Mouse (Mus musculus) liver, embryonic 15.5 days (tissue): ENCODE measurements at regions not wholly inside any gene's neighbourhood (a gene's known extent, or its start where the extent isn't known, plus 50 kb on each side); places are given as distances from the start of the nearest gene placed in this dataset.

Experiments used
- ATAC-seq: fragments of 200-750 bp; cut with Nextera tagmentation; 2 replicates; pipeline ENCODE4 v1.8.0; 2017; ENCODE audit warnings: moderate number of reproducible peaks, mild to moderate bottlenecking, moderate library complexity; ENCODE audit not compliant: insufficient read depth
- H3K27ac ChIP-seq: fragments of 300-500 bp; sonication (generic); replicated peaks from 2 replicates; pipeline ENCODE4 v1.5.1; 2015; ENCODE audit warnings: mild to moderate bottlenecking, inconsistent platforms
- H3K27me3 ChIP-seq: fragments of 300-500 bp; sonication (generic); 2 replicates; pipeline ENCODE4 v1.6.1; 2015; ENCODE audit warnings: mild to moderate bottlenecking, inconsistent platforms
- H3K36me3 ChIP-seq: fragments of 300-500 bp; sonication (generic); replicated peaks from 2 replicates; pipeline ENCODE4 v1.6.1; 2015; ENCODE audit warnings: moderate library complexity, mild to moderate bottlenecking, inconsistent platforms
- H3K4me1 ChIP-seq: fragments of 300-500 bp; sonication (generic); replicated peaks from 2 replicates; pipeline ENCODE4 v1.6.1; 2015; ENCODE audit warnings: inconsistent platforms
- H3K4me2 ChIP-seq: fragments of 300-500 bp; sonication (generic); 2 replicates; pipeline ENCODE4 v1.6.1; 2015; ENCODE audit warnings: moderate library complexity, mild to moderate bottlenecking, inconsistent platforms
- H3K4me3 ChIP-seq: fragments of 300-500 bp; sonication (generic); replicated peaks from 2 replicates; pipeline ENCODE4 v1.5.1; 2015; ENCODE audit warnings: mild to moderate bottlenecking, inconsistent platforms
- H3K9ac ChIP-seq: fragments of 300-500 bp; sonication (generic); 2 replicates; pipeline ENCODE4 v1.6.1; 2015; ENCODE audit warnings: moderate library complexity, mild to moderate bottlenecking, inconsistent platforms
- H3K9me3 ChIP-seq: fragments of 300-500 bp; sonication (generic); replicated peaks from 2 replicates; pipeline ENCODE4 v1.6.1; 2016; ENCODE audit warnings: inconsistent platforms
- WGBS: fragments of 180-500 bp; shearing (Covaris S2); methylation state at CpG from one replicate; pipeline ENCODE4 v1.1.7; 2015; ENCODE audit warnings: mixed read lengths; ENCODE audit not compliant: insufficient replicate concordance; 5-methylcytosine and 5-hydroxymethylcytosine counted together

DNA sequence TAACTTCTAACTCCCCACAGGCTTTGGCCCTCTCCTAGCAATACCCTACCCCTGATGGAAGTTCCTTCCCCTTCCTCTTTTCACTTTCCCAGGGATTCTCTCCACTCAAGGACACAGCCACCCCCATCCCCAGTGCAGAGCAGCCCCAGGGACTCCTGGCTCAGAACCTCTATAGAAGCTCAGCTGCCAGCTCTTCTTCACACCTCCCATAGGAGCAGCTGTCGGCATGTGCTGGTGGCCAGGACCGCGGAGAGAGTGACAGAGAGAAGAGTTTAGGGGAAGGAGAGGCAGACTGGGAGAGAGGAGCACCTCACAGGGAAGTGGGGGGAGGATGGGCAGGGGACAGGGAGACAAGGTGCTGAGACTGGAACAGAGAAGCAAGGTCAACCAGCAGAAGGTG lies 199.8 kb upstream of the Csf3r start:
- 19% methylated on average over 3 of the region's 3 CpGs for WGBS
- Histone ChIP-seq H3K27me3 (no peaks in the 10 kb centered on the region), H3K36me3 (no peaks in the 10 kb centered on the region), H3K27ac (no peak overlapping the region), H3K4me2 (no peak overlapping the region), H3K9ac (no peak overlapping the region), H3K4me3 (no peak overlapping the region), H3K4me1 (no peaks in the 10 kb centered on the region), H3K9me3 (no peaks in the 10 kb centered on the region)
- no peak for ATAC-seq

DNA sequence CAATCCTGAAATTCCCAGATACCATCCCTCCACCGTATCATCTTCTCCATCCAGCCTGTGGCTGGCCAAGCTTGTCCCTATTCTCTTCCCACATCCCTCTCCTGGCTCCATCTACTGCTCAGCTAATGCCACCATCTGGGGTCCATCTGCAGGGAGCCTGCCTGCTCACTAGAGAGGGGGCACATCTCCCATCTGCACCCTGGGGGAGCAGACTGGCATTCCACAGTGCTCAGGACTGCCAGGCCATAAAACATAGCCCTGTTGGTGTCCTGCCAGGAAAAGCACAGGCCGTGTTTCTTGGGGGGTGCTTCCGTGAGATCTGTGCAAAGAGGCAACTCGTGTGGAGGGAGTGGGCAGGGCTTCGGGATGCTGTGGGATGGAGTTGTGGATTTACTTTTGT lies 197.9 kb upstream of the Csf3r start:
- H3K27me3 ChIP-seq: no peaks in the 10 kb centered on the region
- 51% methylated on average over 5 of the region's 5 CpGs for WGBS
- no peak overlapping the region for H3K4me2 ChIP-seq
- no peak overlapping the region for H3K4me3 ChIP-seq
- H3K4me1 ChIP-seq: no peaks in the 10 kb centered on the region
- ATAC-seq: no peak
- H3K36me3 ChIP-seq: no peaks in the 10 kb centered on the region
- H3K27ac ChIP-seq: no peak overlapping the region
- no peaks in the 10 kb centered on the region for H3K9me3 ChIP-seq
- H3K9ac ChIP-seq: no peak overlapping the region

DNA sequence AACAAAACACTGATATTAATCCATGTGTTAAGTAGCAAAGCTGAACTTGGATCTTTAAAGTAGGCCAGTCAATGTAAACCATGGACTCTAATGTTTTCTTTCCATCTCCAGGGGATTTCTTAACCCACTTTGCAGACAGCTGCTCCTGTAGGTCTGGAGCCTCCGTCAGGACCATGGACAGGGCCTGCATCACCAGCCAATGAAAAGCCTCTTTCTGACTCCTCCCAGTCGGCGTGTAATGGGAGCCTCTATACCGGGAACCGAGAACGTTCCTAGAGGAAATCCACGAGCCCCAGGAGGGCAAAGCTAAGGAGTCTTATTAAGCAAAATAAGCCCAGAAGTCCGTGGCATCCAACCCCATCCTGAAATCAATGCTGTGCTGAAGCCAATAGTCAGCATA lies 189.1 kb upstream of the Csf3r start:
- Histone ChIP-seq H3K9me3 (no peaks in the 10 kb centered on the region), H3K36me3 (no peaks in the 10 kb centered on the region), H3K27ac (no peak overlapping the region), H3K4me2 (no peak overlapping the region), H3K9ac (no peak overlapping the region), H3K27me3 (no peaks in the 10 kb centered on the region), H3K4me1 (no peaks in the 10 kb centered on the region), H3K4me3 (no peak overlapping the region)
- 2% methylated on average over 8 of the region's 8 CpGs for WGBS
- ATAC-seq: no peak

DNA sequence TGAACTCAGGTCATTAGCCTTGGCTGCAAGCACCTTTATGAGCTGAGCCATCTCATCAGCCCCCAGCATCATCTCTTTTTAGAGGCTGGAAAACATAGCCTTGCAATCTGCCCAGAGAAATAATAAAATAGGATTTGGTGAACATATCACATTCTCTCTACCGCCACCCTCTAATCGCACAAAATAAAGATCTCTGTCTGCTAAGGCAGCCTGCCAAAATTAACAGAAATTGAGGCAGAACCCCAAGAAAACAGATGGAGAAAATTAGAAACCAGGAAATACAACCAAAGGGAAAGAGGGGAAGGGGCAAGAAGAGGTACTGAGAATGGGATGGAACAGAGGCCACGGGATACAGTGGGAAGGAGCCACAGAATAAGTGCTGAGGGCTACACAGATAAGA lies 176.8 kb upstream of the Csf3r start:
- Histone ChIP-seq H3K4me3 (no peak overlapping the region), H3K36me3 (no peaks in the 10 kb centered on the region), H3K4me2 (no peak overlapping the region), H3K9me3 (no peaks in the 10 kb centered on the region), H3K4me1 (no peaks in the 10 kb centered on the region), H3K9ac (no peak overlapping the region), H3K27ac (no peak overlapping the region), H3K27me3 (no peaks in the 10 kb centered on the region)
- 79% methylated on average over 3 of the region's 3 CpGs for WGBS
- no peak for ATAC-seq

DNA sequence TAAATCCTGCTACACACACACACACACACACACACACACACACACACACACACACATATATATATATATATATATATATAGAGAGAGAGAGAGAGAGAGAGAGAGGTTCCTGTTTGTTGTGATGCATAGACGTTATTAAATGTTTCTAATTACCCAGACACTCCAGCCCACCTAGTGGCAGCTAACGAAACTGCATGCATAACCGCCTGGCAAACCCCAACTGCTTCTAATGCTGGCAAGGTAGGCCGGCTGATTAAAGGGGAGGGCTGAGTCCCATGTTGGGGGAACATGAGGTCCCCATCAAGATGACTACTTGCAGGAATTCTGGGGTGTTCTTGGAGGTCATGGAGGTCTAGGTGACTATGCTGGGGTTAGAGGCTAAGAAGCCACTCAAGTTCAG lies 174.1 kb upstream of the Csf3r start:
- H3K27me3 ChIP-seq: no peaks in the 10 kb centered on the region
- H3K4me3 ChIP-seq: no peak overlapping the region
- no peak overlapping the region for H3K4me2 ChIP-seq
- H3K9me3 ChIP-seq: no peaks in the 10 kb centered on the region
- no peak for ATAC-seq
- WGBS: 10% methylated on average over 4 of the region's 4 CpGs
- H3K27ac ChIP-seq: no peak overlapping the region
- no peaks in the 10 kb centered on the region for H3K4me1 ChIP-seq
- no peak overlapping the region for H3K9ac ChIP-seq
- no peaks in the 10 kb centered on the region for H3K36me3 ChIP-seq

DNA sequence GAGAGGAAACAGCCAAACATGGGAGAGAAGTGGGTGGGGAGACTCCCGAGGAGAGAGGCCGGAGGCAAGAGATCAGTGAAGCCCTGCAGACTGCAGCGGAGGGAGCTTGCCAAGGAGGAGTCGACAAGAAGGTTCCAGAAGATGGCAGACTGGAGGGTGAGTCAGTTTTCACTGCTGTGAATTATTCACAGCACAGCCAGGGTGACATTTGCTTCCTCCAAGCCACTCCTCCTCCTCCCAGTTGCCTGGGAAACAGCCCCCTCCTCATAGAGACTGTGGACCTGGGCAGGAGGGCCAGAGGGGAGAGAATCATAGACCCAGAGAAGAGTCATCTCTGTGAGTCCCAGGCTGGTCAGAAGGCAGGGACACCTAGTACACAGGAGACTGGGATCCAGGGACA lies 171.8 kb upstream of the Csf3r start:
- Histone ChIP-seq H3K9ac (no peak overlapping the region), H3K9me3 (no peaks in the 10 kb centered on the region), H3K27ac (no peak overlapping the region), H3K36me3 (no peaks in the 10 kb centered on the region), H3K4me2 (no peak overlapping the region), H3K27me3 (no peaks in the 10 kb centered on the region), H3K4me3 (no peak overlapping the region), H3K4me1 (no peaks in the 10 kb centered on the region)
- ATAC-seq: no peak
- 59% methylated on average over 4 of the region's 4 CpGs for WGBS

DNA sequence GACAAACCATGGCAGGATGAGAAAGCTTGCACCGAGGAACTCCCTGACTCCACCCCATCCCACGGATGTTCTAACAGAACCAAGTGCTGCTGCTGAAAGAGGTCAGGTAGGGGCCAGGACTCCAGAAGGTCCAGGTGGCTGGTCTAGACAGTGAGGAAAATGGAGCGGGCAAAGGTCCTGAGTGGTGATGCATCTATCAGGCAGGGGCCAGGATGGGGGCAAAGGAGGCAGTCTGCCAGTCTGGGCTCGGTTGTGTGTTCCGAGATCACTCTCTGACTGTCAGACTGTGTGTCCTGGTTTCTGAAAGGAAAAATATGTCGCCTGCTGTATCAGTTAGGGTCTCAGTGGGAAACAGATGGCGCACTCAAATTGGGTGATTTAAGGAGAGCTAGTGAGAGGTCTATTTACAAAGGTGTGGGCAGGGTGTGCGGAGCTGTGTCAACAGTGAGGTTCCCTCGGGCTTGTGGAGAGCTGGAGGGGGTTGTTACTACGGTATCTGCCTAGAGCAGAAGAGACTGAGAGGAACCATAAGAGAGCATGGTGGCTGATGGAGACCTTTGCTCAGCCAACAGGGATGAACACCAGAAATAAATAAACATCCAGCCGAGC lies 168.3 kb upstream of the Csf3r start:
- Histone ChIP-seq H3K4me3 (no peak overlapping the region), H3K27ac (no peak overlapping the region), H3K36me3 (no peaks in the 10 kb centered on the region), H3K9me3 (no peaks in the 10 kb centered on the region), H3K9ac (no peak overlapping the region), H3K4me1 (no peaks in the 10 kb centered on the region), H3K4me2 (no peak overlapping the region), H3K27me3 (no peaks in the 10 kb centered on the region)
- WGBS: 38% methylated on average over 11 of the region's 11 CpGs
- 0 out of 2 replicates have a peak, but pooled peaks have one; percentile 22 for ATAC-seq

DNA sequence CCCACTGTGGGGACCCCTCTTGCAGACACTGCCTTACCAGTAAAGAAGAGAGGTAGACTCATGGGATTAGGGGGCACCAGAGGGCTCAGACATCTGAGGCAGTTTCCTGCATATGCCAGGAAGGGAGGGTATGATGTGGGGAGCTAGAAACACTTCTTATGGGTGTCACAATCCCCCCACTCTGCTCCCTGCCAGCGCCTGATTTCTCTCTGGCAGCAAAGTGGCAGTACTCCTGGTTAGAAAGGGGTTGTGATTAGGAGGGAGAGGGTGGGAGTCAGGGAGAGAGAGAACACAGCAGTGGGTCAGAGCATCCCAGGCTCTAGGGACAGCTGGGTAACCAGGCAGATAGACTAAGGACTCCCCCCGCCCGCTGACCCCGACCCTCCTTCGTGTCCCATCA lies 167.6 kb upstream of the Csf3r start:
- WGBS: 60% methylated on average over 5 of the region's 5 CpGs
- Histone ChIP-seq H3K27ac (no peak overlapping the region), H3K4me2 (no peak overlapping the region), H3K4me1 (no peaks in the 10 kb centered on the region), H3K27me3 (no peaks in the 10 kb centered on the region), H3K9me3 (no peaks in the 10 kb centered on the region), H3K4me3 (no peak overlapping the region), H3K36me3 (no peaks in the 10 kb centered on the region), H3K9ac (no peak overlapping the region)
- no peak for ATAC-seq

DNA sequence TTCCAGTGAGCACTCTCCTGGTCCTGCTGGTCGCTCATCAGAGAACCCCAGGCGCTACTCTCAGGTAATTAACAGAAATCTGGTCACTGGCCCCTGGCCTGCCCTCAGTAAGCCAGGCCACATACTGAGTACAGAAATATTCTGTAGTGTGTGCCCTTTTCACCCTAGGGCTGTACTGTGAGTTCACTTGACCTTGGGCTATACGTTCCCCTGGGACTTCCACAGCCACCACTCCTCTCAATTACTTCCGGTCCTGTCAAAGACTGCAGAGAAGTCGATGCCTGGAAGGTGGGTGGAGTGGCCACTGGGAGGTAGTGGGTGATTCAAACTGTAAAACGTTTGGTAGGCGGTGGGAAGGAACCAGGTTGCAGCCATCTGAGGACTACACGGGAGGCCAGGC lies 159.3 kb upstream of the Csf3r start:
- Histone ChIP-seq H3K36me3 (no peaks in the 10 kb centered on the region), H3K9ac (no peak overlapping the region), H3K4me1 (no peaks in the 10 kb centered on the region), H3K9me3 (no peaks in the 10 kb centered on the region), H3K4me3 (no peak overlapping the region), H3K27me3 (no peaks in the 10 kb centered on the region), H3K27ac (no peak overlapping the region), H3K4me2 (no peak overlapping the region)
- 18% methylated on average over 8 of the region's 8 CpGs for WGBS
- ATAC-seq: no peak

DNA sequence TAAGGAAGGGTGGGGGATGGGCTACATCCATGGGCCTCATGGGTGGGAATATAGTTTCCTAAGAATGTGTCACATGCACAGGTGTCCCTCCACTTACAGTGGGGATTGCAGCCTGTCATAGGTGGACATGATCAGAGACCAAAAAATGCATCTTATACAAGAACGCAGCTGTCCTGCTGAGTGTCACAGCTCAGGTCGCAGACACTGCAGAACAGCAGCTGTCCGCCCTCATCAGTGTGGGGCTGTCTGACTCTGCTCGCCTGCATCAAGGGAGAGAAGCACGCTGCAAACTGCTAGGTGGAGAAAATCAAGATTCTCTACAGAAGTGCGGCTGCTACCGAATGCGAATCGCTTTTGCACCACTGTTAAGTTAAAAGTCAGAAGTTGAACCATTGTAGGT lies 158.6 kb upstream of the Csf3r start:
- H3K9ac ChIP-seq: no peak overlapping the region
- no peaks in the 10 kb centered on the region for H3K4me1 ChIP-seq
- no peaks in the 10 kb centered on the region for H3K9me3 ChIP-seq
- no peaks in the 10 kb centered on the region for H3K36me3 ChIP-seq
- no peak overlapping the region for H3K27ac ChIP-seq
- no peak overlapping the region for H3K4me2 ChIP-seq
- H3K4me3 ChIP-seq: no peak overlapping the region
- no peaks in the 10 kb centered on the region for H3K27me3 ChIP-seq
- WGBS: 62% methylated on average over 9 of the region's 9 CpGs
- ATAC-seq: no peak

DNA sequence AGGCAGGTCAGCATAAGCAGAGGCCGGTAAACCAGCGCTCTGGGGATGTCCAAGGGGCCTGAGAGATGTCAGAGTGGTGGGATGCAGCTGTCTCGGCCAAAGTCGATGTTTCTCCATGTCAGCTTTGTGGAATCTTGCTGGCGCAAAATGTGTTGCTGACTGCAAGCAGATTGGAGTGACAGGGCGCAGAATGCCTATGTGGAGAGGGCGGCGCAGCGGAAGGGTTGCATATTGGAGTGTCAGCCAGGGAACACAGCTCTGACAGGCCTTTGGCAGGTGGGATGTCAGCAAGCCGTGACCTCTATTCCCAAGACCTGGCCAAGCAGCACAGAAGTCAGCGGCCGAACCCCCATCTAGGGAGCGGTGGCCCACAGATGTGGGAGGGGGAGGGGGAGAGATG lies 153.1 kb upstream of the Csf3r start:
- H3K27ac ChIP-seq: no peak overlapping the region
- no peaks in the 10 kb centered on the region for H3K9me3 ChIP-seq
- no peak overlapping the region for H3K9ac ChIP-seq
- no peaks in the 10 kb centered on the region for H3K4me1 ChIP-seq
- no peak for ATAC-seq
- H3K36me3 ChIP-seq: no peaks in the 10 kb centered on the region
- H3K4me3 ChIP-seq: no peak overlapping the region
- no peaks in the 10 kb centered on the region for H3K27me3 ChIP-seq
- WGBS: 70% methylated on average over 13 of the region's 13 CpGs
- H3K4me2 ChIP-seq: no peak overlapping the region

DNA sequence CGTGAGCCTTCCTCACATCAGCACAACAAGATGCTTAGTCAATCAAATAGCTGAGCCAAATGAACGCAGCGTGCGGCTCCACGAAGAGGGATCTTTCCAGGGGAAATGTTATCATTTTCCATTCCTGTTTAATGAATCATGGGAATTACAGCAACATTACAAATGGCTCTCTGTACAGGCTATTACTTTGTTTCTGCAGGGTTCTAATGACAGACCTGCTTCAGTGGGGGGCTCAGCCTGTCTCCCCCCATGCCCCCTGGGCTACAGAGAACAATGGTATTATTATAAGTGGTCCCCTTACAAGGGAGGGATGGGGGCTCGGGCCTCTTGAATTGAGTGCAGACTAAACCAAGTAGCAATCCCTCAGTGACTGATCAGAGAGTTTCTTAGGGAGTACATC lies 144.3 kb upstream of the Csf3r start:
- Histone ChIP-seq H3K36me3 (no peaks in the 10 kb centered on the region), H3K9ac (no peak overlapping the region), H3K27me3 (no peaks in the 10 kb centered on the region), H3K4me2 (no peak overlapping the region), H3K4me3 (no peak overlapping the region), H3K9me3 (no peaks in the 10 kb centered on the region), H3K27ac (no peak overlapping the region), H3K4me1 (no peaks in the 10 kb centered on the region)
- 63% methylated on average over 6 of the region's 6 CpGs for WGBS
- no peak for ATAC-seq
